Mouse (Mus musculus) left cerebral cortex, adult 2 months (tissue): Measurements from ENCODE around the gene Ppp1r14c. TPM values are rescaled to one million over a fixed set of nuclear protein-coding genes. Genes with fewer than 3 reads are reported as not detected.
A peak's percentile ranks its signal among the peaks of the same experiment; 100 is the strongest.

Source experiments
- DNase-seq, 2 experiments: peaks; one replicate each; pipeline ENCODE4 v3.0.0; 2021 to 2022; ENCODE audit warnings: low spot score in 2 of 2, mixed read lengths in 1 of 2; ENCODE audit errors: extremely low spot score in 1 of 2
- H3K27ac ChIP-seq: fragments of 200-600 bp; 2 replicates; pipeline ENCODE4 v1.8.1; 2022
- H3K4me3 ChIP-seq: fragments of 200-600 bp; 2 replicates; pipeline ENCODE4 v1.8.1; 2022
- CTCF ChIP-seq: fragments of 200-600 bp; IDR thresholded peaks from 2 replicates; pipeline ENCODE4 v1.8.1; 2022; ENCODE audit warnings: antibody characterized with exemption, mild to moderate bottlenecking, moderate library complexity
- intact Hi-C: fragments of 180-260 bp; cut with DNase I; formaldehyde crosslinking; loops from one replicate; pipeline ENCODE4 v1.15.1; 2025
- long read RNA-seq, 2 experiments: library from polyadenylated mRNA; stranded (forward); transcript quantifications; one replicate each; pipeline ENCODE4 v2.0.0; 2021; ENCODE audit warnings: borderline mapping rate in 2 of 2
- total RNA-seq, 2 experiments: library from RNA; stranded (reverse); gene quantifications; 2 replicates each; pipeline ENCODE4 v1.2.3; 2021

Gene Ppp1r14c
- total RNA-seq: 10 to 100 TPM; 14.6 to 15.3 TPM
- long read RNA-seq, experiment 1, transcript Ppp1r14c-201 (4 exons, 2,617 nt): major isoform, 20 of 23 reads
- long read RNA-seq, experiment 1, partial matches to known transcripts: 1 of 23 reads
- long read RNA-seq, experiment 1, other reads (novel, unspliced or antisense): 2 of 23 reads
- long read RNA-seq, experiment 2, transcript Ppp1r14c-201 (4 exons, 2,617 nt): major isoform, 12 of 14 reads
- long read RNA-seq, experiment 2, partial matches to known transcripts: 0 of 14 reads
- long read RNA-seq, experiment 2, other reads (novel, unspliced or antisense): 1 of 14 reads

GRCm38 (mm10) chr10:3366036-3366869 is at the start of gene Ppp1r14c:
Gene Ppp1r14c (plus strand): TSS chr10:3366057.
- H3K4me3 ChIP-seq: peak within 1 kb of the TSS; percentile 80
- DNase-seq: peak; percentile 71 to 78
- peak within 1 kb of the TSS; percentile 87 for H3K27ac ChIP-seq
- TF ChIP-seq CTCF: no peak
- intact Hi-C loops: loop anchor here (5.0 kb wide), 1 partner anchor 146 kb away; no protein-coding TSS in a partner anchor

GRCm38 (mm10) chr10:3321406-3321805 is 44.5 kb upstream of the Ppp1r14c start:
- no peak overlapping the region for H3K27ac ChIP-seq
- intact Hi-C loops: no loop called here
- no peak for TF ChIP-seq CTCF
- H3K4me3 ChIP-seq: no peak overlapping the region
- DNase-seq: no peak

- DNase-seq: no peak
- Histone ChIP-seq H3K27ac (no peak overlapping the region), H3K4me3 (no peak overlapping the region)
- peak; percentile 31 for TF ChIP-seq CTCF
- intact Hi-C loops: no loop called here
Measured at GRCm38 (mm10) chr10:3325447-3325846, 40.4 kb upstream of the Ppp1r14c start.

GRCm38 (mm10) chr10:3332880-3333279 is 33.0 kb upstream of the Ppp1r14c start:
- peak; percentile 99 for TF ChIP-seq CTCF
- intact Hi-C loops: loop anchor here (1.0 to 2.0 kb wide), 2 partner anchors 198 to 612 kb away; no protein-coding TSS in a partner anchor
- peak; percentile 73 to 85 for DNase-seq
- Histone ChIP-seq H3K4me3 (no peak overlapping the region), H3K27ac (no peak overlapping the region)

- intact Hi-C loops: no loop called here
- no peak overlapping the region for H3K4me3 ChIP-seq
- no peak overlapping the region for H3K27ac ChIP-seq
- no peak for TF ChIP-seq CTCF
- DNase-seq: no peak
Measured at GRCm38 (mm10) chr10:3334570-3334969, 31.3 kb upstream of the Ppp1r14c start.

DNA sequence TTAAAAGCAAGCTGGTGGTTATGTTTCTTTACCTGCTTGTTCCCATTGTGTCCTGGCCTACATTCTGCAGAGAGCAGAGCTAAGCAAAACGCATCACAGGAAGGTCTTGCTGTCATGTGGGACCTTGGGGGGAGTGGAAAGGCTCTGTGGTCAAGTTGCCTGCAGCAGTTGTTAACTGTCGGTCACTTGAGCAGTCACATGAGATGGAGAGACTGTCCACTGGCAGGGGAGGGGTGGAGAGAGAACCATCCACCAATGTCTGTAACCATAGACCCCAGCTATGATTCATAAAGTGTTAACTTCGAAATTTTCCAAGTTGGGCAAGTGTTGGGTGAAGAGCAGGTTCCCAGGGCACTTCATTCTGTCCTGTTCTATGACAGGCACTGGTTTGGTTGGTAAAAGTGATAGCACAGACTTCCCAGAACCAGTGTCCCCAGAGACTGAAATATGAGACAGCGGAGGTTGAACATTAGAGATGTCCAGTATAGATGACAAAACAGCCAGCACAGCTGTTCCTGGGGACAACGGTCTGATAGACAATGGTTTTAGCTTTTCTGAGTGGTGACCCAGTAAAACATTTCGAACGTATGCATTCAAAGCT is 29.0 kb upstream of the Ppp1r14c start:
- TF ChIP-seq CTCF: no peak
- Histone ChIP-seq H3K27ac (no peak overlapping the region), H3K4me3 (no peak overlapping the region)
- DNase-seq: no peak
- intact Hi-C loops: no loop called here

DNA sequence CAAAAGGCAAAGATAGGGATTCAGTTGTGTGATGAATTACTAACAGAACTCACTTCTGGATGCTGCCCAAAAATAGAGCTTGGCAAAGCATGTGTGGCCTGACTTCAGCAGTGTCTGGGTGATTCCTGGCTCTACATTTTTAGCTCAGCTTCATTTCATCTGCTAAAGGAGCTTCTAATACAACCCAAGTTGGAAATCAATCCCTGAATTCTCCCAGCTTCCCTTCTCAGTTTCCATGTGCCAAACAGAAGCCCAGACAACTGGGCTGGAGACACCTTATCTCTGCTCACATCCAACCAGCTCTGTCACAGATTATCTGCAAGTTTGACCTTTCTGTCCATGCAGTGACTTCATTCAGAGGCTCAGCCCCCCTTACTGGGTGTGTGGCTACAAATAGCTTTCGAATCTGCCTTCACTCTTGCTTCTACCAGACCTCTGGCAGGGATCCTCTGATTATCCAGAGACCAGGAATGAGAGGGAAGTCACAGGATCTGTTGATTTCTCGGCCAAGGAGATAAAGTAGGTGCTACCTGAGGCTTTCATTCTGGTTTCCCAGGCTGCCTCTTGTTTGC is 28.4 kb upstream of the Ppp1r14c start:
- TF ChIP-seq CTCF: no peak
- H3K4me3 ChIP-seq: no peak overlapping the region
- DNase-seq: no peak
- intact Hi-C loops: no loop called here
- H3K27ac ChIP-seq: no peak overlapping the region

DNA sequence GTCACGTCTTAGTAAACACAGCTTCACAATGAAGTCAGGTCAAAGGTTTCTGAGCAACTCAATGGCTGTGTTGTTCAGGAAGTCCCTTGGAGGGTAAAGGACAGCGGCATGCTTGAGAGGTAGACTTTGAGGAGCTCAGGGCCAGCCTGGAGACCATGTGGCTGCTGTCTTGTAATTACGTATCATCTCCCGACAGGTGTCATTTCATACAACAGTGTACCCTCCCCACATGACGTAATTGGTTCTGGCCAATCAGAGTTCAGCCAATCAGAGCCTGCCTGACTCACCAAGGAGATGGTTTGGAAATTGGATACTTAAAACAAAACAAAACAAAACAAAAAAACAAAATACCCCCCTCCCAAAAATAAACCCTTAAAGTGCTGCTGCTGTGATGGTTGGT is 20.2 kb upstream of the Ppp1r14c start:
- no peak for TF ChIP-seq CTCF
- Histone ChIP-seq H3K4me3 (no peak overlapping the region), H3K27ac (no peak overlapping the region)
- intact Hi-C loops: no loop called here
- DNase-seq: no peak

GRCm38 (mm10) chr10:3359531-3359930 is 6.3 kb upstream of the Ppp1r14c start:
- no peak for TF ChIP-seq CTCF
- no peak for DNase-seq
- Histone ChIP-seq H3K4me3 (no peak overlapping the region), H3K27ac (no peak overlapping the region)
- intact Hi-C loops: no loop called here

GRCm38 (mm10) chr10:3365671-3366035 is 204 bp upstream of the Ppp1r14c start:
- TF ChIP-seq CTCF: no peak
- peak overlapping the region; percentile 80 for H3K4me3 ChIP-seq
- DNase-seq: peak in 1 of 2 experiments; percentile 14
- H3K27ac ChIP-seq: peak overlapping the region; percentile 87
- intact Hi-C loops: loop anchor here (5.0 kb wide), 1 partner anchor 147 kb away; no protein-coding TSS in a partner anchor

GRCm38 (mm10) chr10:3366870-3367431 is 1.1 kb downstream of the Ppp1r14c start:
- DNase-seq: peak; percentile 48 to 56
- intact Hi-C loops: loop anchor here (5.0 kb wide), 1 partner anchor 145 kb away; no protein-coding TSS in a partner anchor
- Histone ChIP-seq H3K4me3 (peak overlapping the region; percentile 80), H3K27ac (peak overlapping the region; percentile 87)
- no peak for TF ChIP-seq CTCF
